Mouse (Mus musculus): ENCODE measurements at regions not wholly inside any gene's neighbourhood (a gene's known extent, or its start where the extent isn't known, plus 50 kb on each side); places are given as distances from the start of the nearest gene placed in this dataset.
"Not testable (repeated sequence)": the region's sequence is repeated elsewhere in the genome, so short reads cannot be mapped to it uniquely, and the experiment has no call there.

DNA sequence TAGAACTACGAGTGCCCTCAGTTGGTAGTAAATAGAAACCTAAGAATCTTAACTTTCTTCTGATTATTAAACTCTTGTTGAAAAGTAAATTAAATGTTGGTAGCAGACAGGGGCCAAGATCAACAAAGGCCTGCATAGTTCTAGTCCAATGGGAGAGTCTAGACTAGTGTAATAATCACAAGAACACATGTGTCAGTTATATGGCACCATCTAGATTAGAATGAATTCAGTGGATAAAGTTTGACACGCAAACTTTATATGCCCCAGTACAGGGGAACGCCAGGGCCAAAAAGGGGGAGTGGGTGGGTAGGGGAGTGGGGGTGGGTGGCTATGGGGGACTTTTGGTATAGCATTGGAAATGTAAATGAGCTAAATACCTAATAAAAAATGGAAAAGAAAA is 176.9 kb downstream of the Ube2e3 start:
- not testable (repeated sequence) for TF ChIP-seq TAL1, GATA1 (IDR thresholded peaks at IDR 0.05; ENCODE audit: low read length)

All from erythroblast, embryonic 14.5 days (primary cell).